Mouse (Mus musculus): ENCODE data around the gene Il2rb.

Gene Il2rb

DNA sequence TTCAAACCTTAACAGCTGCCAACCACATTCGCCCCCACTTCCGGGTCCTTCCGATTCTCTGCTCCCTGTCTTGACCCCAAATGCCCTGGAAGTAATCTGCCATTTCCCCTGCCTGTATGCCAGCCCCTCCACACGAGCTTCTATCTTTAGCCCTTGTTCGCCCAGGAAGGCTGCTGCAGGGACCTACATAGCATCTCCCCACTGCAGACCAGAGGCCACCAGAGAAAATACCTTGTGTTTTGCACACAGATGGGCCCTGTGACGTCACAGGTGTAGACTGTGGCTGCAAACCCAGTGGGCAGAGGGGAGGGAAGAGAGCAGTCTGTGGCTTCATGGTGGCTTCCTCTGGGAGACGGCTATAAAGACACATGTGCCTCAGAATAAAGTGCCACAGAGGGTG lies 23.1 kb upstream of the Il2rb start:
- no peak for DNase-seq

DNA sequence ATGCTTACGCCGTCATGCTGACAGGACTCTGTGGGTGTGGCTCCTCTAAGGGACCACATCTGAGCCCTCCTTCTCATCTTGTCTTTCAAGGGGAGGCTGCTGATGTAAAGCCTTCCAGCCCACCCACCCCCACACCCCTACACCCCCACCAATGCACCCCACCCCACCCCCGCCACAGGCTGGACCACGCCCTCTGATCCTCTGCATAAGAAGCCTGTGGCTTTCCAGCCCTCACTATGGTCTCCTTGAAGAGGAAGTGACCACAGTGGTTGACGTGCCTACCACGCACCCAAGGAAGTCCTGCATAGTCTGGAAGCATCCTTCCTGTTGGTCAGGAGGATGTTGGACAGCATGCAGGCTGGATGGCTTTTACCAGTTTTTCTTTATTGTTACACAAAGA lies 20.7 kb upstream of the Il2rb start:
- no peak for DNase-seq

DNA sequence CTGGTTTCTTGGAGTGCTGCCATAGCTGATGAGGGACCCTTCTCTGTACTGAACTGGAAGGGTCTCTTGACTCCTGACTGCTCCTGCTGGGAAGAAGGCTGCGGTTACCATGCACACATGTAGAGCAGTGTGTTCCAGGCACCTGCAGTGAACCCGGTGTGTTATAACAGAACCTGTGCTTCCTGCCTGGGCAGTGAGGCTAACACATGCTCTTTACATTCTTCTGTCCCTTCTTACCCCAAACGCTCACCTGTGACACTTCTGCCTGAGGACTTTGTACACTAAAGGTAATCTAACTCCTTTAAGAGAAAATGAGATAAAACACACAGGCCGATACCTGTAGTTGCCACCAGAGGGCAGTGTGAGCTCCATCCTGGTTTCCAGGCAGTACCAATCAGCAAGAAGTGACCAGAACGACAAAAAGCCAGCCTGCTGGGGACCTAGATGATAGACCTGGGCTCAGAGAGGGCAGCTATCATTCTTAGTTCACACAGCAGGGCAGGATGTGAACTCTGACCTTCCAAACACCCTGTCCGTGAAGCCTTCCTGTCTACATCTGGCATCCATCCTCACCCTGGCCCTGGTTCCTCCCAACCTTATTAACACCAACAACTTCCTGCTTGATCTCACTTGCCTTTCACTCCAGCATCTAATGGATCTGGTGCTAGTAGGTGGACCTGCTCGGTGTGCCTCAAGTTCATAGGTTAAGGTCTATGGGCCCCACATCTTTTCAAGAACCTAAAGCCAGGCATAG lies 19.5 kb upstream of the Il2rb start:
- DNase-seq = peak; percentile 90

DNA sequence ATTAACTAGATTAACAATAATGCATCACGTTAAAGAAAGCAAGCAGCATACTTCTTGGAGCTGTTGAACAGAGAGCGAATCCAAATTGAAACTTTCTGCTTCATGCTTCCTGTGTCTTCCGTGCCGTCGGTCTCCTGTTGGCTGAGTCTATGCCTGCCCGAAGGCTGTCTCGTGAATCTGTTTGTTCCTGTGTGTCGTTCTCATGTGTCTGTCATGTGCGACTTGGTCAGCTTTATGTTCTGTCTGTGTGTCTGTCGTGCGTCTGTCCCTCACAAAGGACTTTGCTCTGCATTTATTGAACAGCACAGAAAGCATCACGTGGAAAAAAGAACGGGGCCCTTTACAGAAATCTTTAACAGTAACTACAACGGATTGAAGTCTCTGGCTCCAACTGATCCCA lies 17.9 kb upstream of the Il2rb start:
- no peak for DNase-seq

DNA sequence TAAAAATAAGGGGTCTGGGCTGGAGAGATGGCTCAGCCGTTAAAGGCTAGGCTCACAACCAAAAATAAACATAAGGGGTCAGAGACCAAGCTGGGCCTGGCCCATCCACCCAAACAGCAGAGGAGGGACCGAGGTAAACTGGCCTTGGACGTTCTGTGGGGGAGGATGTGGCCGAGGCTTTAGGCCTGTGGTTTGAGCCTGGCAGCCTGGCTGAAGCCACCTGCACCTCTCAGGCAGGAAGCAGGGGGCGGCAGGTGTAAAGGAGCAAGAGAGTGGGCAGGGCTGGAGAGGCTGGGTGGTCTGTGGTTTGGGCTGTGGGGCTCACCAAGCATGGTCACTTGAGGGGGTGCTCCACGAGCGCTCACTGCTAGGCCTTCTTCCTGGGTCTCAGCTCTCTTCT lies 16.9 kb upstream of the Il2rb start:
- no peak for DNase-seq

DNA sequence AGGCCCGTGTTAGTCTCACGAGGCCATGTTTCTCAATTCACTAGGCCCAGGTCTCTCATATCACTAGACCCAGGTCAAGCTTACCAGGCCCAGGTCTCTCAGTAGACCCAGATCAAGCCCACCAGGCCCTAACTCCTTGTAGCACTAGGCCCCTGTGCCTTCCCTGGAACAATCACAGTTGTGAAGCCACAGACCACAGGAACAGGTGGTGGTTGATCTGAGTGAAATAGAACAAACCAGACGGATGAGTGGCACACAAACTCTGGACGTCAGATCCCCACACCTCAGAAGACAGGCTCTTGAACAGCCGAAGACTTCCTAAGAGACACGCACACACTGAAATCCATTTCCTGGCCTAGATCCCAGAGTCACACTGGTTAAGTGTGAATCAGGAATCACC lies 15.7 kb upstream of the Il2rb start:
- DNase-seq = no peak

DNA sequence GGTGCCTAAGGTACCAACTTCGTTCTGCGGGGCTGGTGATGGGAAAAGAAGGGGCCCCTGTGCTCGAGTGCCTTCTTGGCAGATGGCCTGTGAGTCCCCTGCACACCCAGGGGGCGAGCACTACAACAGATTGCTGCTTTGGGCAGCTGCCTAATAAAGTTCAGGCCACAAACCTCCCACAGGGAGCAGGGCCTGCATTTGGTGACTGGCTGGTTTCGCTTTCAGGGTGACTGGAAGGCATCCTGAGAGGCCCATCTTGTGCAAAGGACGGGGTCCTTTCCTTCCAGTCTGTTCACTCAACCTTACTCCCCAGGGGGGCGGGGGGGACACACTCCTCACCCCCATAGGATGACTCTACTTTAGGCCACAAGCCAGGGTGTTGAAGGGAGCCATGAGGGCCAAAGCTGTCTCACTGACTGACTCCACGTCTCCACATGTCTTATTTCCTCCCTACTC lies 15.1 kb upstream of the Il2rb start:
- DNase-seq = no peak

DNA sequence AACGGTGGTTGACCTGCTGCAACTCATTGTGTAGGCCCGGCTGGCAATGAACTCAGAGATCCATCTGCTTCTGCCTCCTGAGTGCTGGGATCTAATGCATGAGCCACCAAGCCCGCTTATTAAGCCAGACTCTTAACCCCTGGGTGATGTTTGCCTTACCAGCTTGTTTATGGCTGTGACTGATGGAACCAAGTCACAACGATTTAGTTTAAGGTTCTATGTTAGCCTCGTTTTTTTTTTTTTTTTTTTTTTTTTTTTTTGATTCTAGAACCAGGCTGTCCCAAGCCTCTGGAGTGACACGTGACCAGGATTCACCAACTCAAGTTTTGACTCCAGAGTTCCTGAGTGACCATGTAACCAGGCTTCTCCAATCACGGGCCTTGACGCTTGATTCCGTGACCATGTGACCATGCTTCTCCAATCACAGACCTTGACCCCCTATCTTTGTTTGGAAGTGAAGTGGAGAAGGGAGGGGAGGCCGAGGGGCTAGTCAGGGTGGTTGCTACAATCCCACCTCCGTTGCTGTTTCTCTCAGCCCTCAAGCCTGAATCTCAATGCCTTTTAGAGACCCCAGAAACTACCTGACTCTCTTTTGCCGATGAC lies 14.3 kb upstream of the Il2rb start:
- DNase-seq = no peak

DNA sequence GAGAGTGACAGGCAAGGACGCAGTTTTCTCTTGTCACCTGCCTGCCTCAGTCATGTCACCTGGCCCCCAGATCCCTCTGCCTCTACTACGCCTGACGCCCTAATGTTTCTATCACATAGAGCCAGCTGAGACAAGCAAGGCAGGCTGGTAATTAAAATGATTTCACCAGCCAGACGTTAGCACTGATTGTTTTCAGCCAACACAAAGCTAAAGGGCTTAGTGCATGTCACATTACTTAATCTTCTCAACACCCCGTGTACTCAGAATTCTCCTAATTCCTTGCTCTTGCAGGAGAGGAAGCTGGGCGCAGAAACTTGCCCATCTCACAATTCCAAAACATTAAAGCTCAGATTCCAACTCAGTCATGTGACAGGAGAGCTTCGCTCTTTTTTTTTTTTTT lies 13.4 kb upstream of the Il2rb start:
- no peak for DNase-seq

DNA sequence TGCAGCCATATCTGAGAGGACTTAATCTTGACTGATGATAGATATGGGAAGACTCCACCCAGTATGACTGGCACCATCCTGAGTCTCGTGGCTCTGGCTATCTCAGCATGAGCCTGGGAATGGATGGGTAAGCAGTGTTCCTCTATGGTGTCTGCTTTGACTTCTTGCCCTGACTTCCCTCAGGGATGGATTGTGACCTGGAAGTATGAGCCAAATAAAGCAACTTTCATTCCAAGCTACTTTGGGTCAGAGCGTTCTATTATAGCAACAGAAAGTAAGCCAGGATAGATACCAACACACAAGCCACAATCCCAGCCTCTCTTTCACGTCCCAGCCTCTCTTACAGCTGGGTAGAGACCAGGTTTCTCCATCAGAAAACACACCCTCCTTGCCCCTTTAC lies 10.5 kb upstream of the Il2rb start:
- DNase-seq = no peak

DNA sequence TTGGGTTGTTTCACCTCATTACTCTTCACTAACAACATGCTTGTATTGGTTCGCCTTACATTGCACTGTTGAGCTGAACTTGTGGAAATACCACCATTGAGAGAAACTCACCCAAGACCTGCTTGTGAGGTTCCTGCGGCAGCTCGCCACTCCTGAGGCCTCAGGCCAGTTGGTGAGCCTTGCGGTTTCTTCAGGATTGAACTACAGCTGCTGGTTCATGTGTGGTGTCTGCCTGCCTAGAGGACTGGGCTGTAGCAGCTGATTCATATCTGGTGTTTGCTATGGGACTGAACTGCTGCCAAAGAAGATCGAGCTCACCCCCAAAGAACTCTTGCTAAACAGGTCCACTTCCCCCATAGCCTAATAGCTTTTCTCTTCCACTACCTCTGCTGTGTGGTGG lies 9.7 kb upstream of the Il2rb start:
- no peak for DNase-seq

DNA sequence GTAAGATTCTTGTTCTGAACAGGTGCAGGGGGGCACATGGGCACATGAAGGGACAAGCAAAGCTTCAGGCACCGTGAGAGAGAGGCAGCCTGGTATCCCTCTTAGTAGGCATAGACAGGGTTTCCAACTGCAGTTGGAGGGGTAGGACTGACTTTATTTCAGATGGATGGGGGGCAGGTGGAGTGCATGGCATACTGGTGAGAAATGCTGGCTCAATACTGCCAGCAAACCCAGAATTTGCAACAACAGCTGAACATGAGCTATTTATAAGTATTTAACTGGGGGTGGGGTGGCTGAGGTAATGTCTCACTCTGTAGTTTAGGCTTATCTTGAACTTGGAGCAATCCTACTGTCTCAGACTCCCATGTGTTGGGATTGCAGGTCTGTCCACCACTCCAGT lies 8.9 kb upstream of the Il2rb start:
- no peak for DNase-seq

DNA sequence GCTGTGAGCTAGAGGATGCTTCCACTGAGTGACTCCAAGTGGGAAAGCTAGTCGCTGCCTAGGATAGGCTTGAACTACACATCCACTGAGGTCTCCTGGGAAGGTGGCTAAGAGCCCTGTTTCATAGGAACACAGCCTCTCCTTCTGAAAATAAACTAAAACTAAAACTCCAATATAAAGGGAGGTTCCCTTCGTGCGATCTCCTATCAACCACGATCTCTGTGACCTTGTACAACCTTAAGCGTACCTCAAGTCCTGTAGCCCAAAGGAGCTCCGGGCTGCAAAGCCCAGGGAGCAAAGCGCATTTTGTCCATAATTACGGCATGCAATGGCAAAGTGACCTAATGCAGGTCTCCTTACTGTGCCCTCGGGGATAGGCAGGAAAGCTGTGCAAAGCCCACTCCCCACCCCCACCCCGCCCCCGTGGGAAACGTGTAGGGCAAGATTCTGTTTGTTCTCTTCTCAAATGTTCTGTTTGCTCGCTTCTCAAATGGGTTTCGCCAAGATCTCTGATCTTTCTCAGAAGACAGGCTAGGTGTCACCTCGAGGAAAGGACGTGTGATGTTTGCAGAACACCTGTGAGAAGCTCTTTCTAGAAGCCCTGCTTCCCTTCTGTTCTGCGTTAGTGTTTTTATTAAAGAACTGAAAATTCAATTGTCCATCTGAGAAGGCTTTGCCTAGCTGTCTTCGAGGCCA lies 7.5 kb upstream of the Il2rb start:
- DNase-seq = no peak

DNA sequence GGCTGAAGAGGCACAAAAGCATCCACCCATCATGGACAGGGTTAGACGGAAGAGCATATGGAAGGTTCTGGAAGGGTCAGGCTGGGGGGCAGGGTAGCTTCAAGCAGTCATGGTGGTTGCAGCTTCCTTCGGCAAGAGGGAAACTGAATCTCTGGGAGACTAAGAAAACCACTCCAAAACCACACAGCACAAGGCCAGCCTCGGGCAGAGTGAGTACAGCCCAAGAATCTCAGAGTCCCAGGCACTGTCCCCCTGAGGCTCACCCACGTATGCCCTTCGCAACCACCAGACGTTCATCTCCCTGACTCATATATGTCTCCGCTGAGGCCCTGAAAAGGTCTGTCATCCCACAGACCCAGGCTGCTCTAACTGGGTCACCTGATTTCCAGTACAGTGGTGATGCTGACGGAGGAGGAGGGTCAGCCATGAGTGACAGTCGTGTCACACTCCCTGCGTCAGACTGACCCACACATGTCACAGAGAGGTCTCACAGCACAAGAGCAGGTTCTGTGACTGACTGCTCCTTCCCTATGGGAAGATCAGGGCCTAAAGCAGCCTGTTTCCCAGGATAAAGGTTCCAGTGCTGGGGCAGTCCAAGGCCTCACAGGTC lies 1.6 kb downstream of the Il2rb start:
- no peak for DNase-seq

DNA sequence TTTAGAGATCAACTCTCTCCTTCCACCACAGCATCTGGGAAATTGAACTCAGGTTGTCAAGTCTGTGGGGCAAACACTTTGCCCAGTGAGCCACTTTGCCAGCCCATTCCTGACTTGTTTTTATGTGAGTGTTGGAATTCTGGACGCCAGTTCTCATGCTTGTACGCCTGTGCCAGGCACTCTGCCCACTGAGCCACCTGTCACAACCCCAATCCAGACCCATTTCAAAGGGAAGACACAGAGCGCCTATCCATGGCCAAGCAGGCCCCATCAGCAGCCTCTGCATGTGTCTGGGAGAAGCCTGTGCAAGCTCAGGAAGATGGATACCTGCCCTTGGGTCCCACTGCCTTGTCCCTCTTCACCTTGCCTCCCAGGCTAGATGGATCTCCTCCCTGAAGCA lies 3.8 kb downstream of the Il2rb start:
- DNase-seq = no peak

DNA sequence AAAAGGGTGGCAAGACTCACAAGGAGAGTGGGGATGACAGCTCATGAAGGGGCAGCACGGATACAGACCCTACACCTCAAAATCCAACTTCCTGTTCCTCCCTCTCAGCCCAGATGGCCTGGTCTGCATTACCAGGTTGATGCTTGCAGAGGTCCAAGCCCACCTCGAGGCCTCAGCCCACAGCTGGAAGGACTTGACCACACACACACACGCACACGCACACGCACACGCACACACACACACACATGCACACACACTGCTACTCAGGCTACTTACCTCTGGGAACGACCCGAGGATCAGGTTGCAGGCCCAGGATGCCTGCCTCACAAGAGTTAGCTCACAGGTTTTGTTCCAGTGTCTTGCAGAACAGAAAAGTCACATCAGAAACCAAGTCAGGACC lies 5.2 kb downstream of the Il2rb start:
- no peak for DNase-seq

DNA sequence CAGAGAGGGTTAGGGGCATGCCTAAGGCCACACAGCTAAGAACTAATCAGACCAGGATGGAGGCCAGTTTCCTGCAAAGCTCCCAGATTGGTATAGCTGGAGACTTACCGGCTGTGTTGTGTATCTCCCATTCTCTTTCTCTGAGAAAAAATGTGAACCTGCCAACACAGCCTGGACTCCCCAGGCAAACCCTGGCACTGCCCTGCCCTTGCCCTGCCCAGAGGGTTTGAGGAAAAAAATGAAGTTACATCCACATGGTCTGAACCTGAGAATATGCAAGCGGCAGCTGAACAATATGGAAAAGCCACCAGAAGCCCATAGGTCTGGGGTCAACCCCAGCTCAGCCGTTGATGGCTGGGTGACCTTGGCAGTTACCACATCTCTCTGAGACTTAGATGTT lies 5.8 kb downstream of the Il2rb start:
- no peak for DNase-seq

DNA sequence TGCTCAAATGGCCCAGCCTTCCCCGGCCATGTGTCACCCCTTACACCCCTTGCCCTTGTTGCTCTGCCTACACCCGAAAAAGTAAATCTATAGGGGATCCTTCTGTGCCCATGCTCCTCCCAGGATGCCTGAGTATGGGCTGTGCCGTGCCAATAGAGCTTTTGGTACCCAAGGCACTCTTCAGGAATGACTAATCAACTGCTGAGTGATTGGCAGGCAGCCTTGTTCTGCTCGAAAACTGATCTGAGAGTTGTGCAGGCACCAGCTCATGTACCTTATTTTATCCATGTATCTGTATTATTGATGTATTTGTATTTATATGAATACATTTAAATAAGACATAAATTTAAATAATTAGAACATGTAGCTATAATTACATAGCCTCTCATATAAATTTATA lies 8.0 kb downstream of the Il2rb start:
- DNase-seq = no peak

DNA sequence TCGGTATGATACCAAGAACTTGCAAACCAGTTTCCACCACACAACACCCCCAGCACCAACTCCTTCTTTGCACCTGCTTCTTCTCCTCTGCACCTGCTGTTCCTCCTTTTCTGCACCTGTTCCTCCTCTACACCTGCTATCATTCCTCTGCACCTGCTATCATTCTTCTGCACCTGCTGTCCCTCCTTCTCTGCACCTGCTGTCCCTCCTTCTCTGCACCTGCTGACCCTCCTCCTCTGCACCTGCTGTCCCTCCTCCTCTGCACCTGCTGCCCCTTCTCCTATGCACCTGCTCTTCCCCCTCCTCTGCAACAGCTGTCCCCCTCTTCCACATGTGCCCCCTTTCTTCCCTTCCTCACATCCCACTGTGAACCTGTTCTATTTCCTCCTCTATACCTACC lies 8.5 kb downstream of the Il2rb start:
- DNase-seq = no peak

DNA sequence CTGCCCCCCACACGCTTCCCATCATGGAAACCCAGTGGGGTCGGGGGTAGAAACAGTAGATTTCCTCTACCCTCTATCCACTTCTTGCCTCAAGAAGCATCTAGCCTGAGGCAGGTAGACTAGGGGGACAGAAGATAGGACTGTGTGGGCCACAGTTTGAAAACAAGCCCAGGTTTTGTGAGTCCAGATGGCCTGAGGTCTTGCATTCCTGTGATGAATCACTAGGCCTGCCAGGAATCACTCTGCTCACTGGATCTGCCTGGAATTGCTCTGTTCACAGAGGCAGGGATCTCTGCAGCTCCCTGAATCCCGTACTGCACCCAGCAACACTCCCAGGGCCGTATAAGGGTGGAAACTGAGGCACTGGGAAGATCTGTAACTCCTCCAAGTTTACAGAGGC lies 11.8 kb downstream of the Il2rb start:
- no peak for DNase-seq

DNA sequence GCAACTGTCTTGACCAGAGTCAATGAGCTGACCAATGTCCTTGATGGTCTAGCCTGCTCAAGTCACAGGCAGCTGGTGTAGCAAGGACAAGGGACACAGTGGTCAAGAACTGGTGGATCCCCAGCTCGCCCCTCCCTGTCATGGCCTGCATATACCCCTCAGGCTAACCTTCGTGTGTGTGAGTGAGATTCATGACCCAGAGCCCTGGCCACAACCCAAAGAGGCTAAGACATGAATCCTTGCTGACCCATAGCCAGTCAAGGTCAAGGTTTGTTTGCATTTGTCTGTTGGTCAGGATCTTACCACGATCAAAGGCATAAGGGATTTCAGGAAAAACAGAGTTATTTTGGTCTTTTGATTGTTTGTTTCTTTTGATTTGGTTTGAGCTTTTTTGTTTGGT lies 12.6 kb downstream of the Il2rb start:
- DNase-seq = no peak

DNA sequence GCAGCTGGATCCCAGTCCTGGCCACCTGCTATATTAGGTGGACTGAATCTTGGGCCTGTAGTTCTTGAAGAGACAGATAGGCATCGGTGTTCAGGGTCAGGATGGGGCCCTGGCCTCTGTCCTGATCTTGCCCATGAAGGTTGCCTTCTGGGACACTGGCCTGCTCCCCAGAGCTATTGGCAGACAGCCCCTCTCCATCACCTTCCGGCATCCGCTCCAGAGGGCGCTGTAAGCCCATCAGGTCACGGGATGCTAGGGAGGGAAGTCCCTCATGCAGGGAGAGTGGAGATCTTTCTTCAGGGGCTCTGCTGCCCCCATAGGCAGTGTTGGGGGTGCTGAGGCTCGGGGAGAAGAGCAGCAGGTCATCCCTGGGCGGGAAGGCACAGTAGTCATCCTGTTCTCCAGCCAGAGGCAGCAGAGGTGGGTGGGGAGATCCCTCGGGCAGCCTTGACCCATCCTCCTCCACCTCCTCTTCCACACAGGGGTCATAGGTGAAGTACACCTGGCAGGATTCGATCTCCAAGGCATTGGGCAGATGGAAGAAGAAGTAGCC lies 13.5 kb downstream of the Il2rb start:
- no peak for DNase-seq

DNA sequence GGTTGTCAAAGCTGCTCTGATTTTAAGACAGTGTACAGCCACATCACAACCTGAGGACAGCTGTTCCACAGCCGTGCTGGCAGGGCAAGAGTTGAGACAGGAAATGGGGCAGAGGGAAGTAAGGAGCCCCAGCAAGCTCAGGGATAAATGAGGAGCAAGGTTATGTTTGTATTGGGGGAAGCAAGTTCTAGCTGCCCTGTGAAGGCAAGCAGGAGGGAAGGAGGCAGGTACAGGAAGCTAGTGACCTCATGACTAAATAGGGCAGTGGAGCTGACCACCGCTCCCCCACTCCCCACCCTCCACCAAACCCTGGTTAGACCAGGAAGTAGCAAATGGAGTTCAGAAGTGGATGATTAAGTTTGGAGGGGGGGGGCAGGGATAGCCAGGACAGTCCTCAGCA lies 14.1 kb downstream of the Il2rb start:
- DNase-seq = no peak

DNA sequence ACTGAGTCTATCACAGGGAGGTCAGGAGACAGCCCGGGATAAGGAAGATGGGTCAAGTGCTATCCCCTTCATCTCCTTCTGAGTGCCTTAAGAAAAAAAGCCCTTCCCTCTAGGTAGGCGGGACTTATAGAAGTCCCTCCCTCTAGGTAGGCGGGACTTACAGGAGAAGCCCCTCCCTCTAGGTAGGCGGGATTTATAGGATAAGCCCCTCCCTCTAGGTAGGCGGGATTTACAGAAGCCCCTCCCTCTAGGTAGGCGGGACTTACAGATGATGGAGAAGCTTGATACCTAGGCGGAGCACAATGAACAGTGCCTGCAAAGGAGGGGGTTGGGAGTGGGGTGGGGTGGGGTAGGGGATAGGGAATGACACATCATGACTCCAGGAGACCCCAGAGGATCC lies 15.0 kb downstream of the Il2rb start:
- no peak for DNase-seq
